Mouse (Mus musculus) testis, adult 2 months (tissue): ENCODE results near the gene Smarca4. TPM values are rescaled to one million over a fixed set of nuclear protein-coding genes. Genes with fewer than 3 reads are reported as not detected.

ENCODE experiments used
- H3K27ac ChIP-seq: fragments of 200-500 bp; 2 replicates; pipeline ENCODE4 v1.5.1; 2012; ENCODE audit warnings: low read depth, low read length; ENCODE audit not compliant: control insufficient read depth, insufficient read depth
- H3K27me3 ChIP-seq: fragments of 200-500 bp; 2 replicates; pipeline ENCODE4 v1.6.1; 2012; ENCODE audit warnings: mild to moderate bottlenecking, low read length, moderate library complexity; ENCODE audit not compliant: control insufficient read depth, insufficient read depth
- H3K36me3 ChIP-seq: fragments of 200-500 bp; 2 replicates; pipeline ENCODE4 v1.6.1; 2012; ENCODE audit warnings: mild to moderate bottlenecking, low read length; ENCODE audit not compliant: control insufficient read depth, insufficient read depth
- H3K4me1 ChIP-seq: fragments of 200-500 bp; 2 replicates; pipeline ENCODE4 v1.6.1; 2012; ENCODE audit warnings: low read length; ENCODE audit not compliant: control insufficient read depth, insufficient read depth
- H3K4me3 ChIP-seq: fragments of 200-500 bp; 2 replicates; pipeline ENCODE4 v1.5.1; 2012; ENCODE audit warnings: low read depth, mild to moderate bottlenecking, low read length, moderate library complexity, mixed read lengths; ENCODE audit not compliant: control insufficient read depth
- CTCF ChIP-seq: fragments of 200-500 bp; IDR thresholded peaks from 2 replicates; pipeline ENCODE4 v1.5.1; 2012; ENCODE audit warnings: low read depth, mild to moderate bottlenecking, inconsistent platforms, low read length, moderate library complexity; ENCODE audit not compliant: control insufficient read depth, insufficient read depth, insufficient replicate concordance
- POLR2A ChIP-seq: fragments of 200-500 bp; IDR thresholded peaks from 2 replicates; pipeline ENCODE4 v1.6.1; 2012; ENCODE audit warnings: low read depth, mild to moderate bottlenecking, inconsistent platforms, low read length, moderate library complexity; ENCODE audit not compliant: control insufficient read depth
- polyA plus RNA-seq: library from polyadenylated mRNA; depleted of rRNA; stranded (reverse); fragments of >200 nt; gene quantifications from 2 replicates; pipeline ENCODE4 v1.2.3, GENCODE M21; 2012; rRNA removed

The Smarca4 gene
- polyA plus RNA-seq, 1 experiment = 44.4 TPM

DNA sequence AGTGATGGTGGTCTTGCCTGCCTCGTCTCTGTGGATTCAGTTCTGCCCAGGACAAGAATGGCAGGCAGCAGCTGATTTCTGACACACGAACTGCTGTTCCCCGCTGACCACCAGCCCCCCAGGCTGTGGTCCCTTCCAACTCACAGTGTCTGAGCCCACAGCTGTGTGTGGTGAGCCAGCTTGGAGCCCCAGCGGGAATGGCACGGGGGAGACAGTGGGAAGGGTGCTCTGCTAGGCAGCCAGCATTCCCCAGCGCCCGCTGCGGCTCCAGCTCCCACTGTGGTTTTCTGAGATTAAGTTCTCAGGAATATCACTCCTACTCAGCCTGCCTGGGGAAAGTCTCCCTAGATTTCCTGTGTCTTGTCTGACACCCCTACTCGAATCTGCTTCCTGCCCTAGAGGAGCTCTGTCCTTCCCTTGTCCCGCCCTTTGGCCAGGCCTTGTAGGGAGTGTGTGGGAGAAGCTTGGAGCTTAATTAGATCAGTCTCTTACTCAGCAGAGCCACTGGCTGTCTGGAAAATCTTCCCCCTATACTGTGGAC lies 136.4 kb downstream of the Smarca4 start:
- TF ChIP-seq POLR2A = no peak
- no peak for TF ChIP-seq CTCF
- Histone ChIP-seq H3K27ac (peak overlapping the region; percentile 41; the same call in 1 of the 2 replicates), H3K27me3 (no peaks in the 10 kb centered on the region), H3K36me3 (no peaks in the 10 kb centered on the region), H3K4me1 (peaks cover 3% of the 10 kb centered on the region; the same call in 1 of the 2 replicates), H3K4me3 (no peak overlapping the region)

Other genes starting within 250 kb of the Smarca4 start
- 81.9 and 82.1 TPM in 2 replicates for gene Ilf3, start 248.3 kb upstream of the Smarca4 start, polyA plus RNA-seq
- gene Qtrt1, start 204.3 kb upstream of the Smarca4 start, polyA plus RNA-seq = 19.6 and 23.2 TPM in 2 replicates
- gene Dnm2, start 191.3 kb upstream of the Smarca4 start, polyA plus RNA-seq = 158 and 183 TPM in 2 replicates
- 21.3 and 22.4 TPM in 2 replicates for gene Tmed1, start 105.9 kb upstream of the Smarca4 start, polyA plus RNA-seq
- gene AB124611, start 90.0 kb upstream of the Smarca4 start, polyA plus RNA-seq = 0.17 and 0.23 TPM in 2 replicates
- gene Carm1, start 69.3 kb upstream of the Smarca4 start, polyA plus RNA-seq = 240 and 245 TPM in 2 replicates
- gene Timm29, start 23.4 kb upstream of the Smarca4 start, polyA plus RNA-seq = 16.5 and 17.0 TPM in 2 replicates
- 33.8 and 35.6 TPM in 2 replicates for gene Yipf2, start 23.3 kb upstream of the Smarca4 start, polyA plus RNA-seq
- gene Ldlr, start 107.3 kb downstream of the Smarca4 start, polyA plus RNA-seq = 2.9 TPM in 2 replicates
- 16.5 and 17.1 TPM in 2 replicates for gene Spc24, start 144.1 kb downstream of the Smarca4 start, polyA plus RNA-seq
- gene Kank2, start 182.6 kb downstream of the Smarca4 start, polyA plus RNA-seq = 6.7 and 6.9 TPM in 2 replicates
- not detected in 2 replicates for gene Angptl8, start 219.3 kb downstream of the Smarca4 start, polyA plus RNA-seq
- gene Dock6, start 236.5 kb downstream of the Smarca4 start, polyA plus RNA-seq = 41.5 and 46.0 TPM in 2 replicates